Mouse (Mus musculus) liver, embryonic 16.5 days (tissue): ENCODE data around the gene Uba5. TPM values are rescaled to one million over a fixed set of nuclear protein-coding genes. Genes with fewer than 3 reads are reported as not detected.
A peak's percentile ranks its signal among the peaks of the same experiment; 100 is the strongest.

ENCODE experiments used
- ATAC-seq: fragments of 200-750 bp; cut with Nextera tagmentation; 2 replicates; pipeline ENCODE4 v1.8.0; 2017; ENCODE audit warnings: low read depth, mild to moderate bottlenecking, moderate number of reproducible peaks, moderate library complexity
- H3K27ac ChIP-seq: fragments of 300-500 bp; sonication (generic); 2 replicates; pipeline ENCODE4 v1.5.1; 2014; ENCODE audit warnings: mild to moderate bottlenecking, low read length
- H3K27me3 ChIP-seq: fragments of 300-500 bp; sonication (generic); 2 replicates; pipeline ENCODE4 v1.6.1; 2014; ENCODE audit warnings: low read depth, low read length, mixed read lengths; ENCODE audit not compliant: control insufficient read depth, insufficient read depth
- H3K36me3 ChIP-seq: fragments of 300-500 bp; sonication (generic); 2 replicates; pipeline ENCODE4 v1.6.1; 2014; ENCODE audit warnings: mild to moderate bottlenecking; ENCODE audit not compliant: control insufficient read depth, insufficient read depth
- H3K4me1 ChIP-seq: fragments of 300-500 bp; sonication (generic); 2 replicates; pipeline ENCODE4 v1.6.1; 2014; ENCODE audit warnings: low read depth, low read length, mixed read lengths; ENCODE audit not compliant: control insufficient read depth
- H3K4me2 ChIP-seq: fragments of 300-500 bp; sonication (generic); 2 replicates; pipeline ENCODE4 v1.6.1; 2014; ENCODE audit warnings: low read depth, low read length, mixed read lengths
- H3K4me3 ChIP-seq: fragments of 300-500 bp; sonication (generic); 2 replicates; pipeline ENCODE4 v1.5.1; 2014; ENCODE audit warnings: low read depth, mild to moderate bottlenecking, low read length
- H3K9ac ChIP-seq: fragments of 300-500 bp; sonication (generic); 2 replicates; pipeline ENCODE4 v1.6.1; 2014; ENCODE audit warnings: low read depth, low read length
- H3K9me3 ChIP-seq: fragments of 300-500 bp; sonication (generic); replicated peaks from 2 replicates; pipeline ENCODE4 v1.6.1; 2016; ENCODE audit warnings: low read length; ENCODE audit not compliant: control insufficient read depth
- WGBS: fragments of 180-500 bp; shearing (Covaris S2); extraction: QIAGEN DNeasy Blood & Tissue Kit; methylation state at CpG from one replicate; pipeline ENCODE4 v1.1.7; 2014; ENCODE audit not compliant: insufficient replicate concordance; 5-methylcytosine and 5-hydroxymethylcytosine counted together
- polyA plus RNA-seq: library from polyadenylated mRNA; unstranded; fragments of >200 nt; fragmentation: Nextera tagmentation; extraction: Ambion mirVana; gene quantifications from 2 replicates; pipeline ENCODE4 v1.2.1, GENCODE M21; 2015

Uba5 gene
- polyA plus RNA-seq, 1 experiment from 2014 or later: 17.3 TPM

- no peak overlapping the region for H3K4me3 ChIP-seq
- 45% methylated on average over 2 of the region's 2 CpGs for WGBS
- no peak overlapping the region for H3K9ac ChIP-seq
- no peaks in the 10 kb centered on the region; the same call in 1 of the 2 replicates for H3K4me1 ChIP-seq
- no peaks in the 10 kb centered on the region for H3K9me3 ChIP-seq
- no peaks in the 10 kb centered on the region for H3K27me3 ChIP-seq
- ATAC-seq: no peak
- H3K27ac ChIP-seq: no peak overlapping the region
- no peak overlapping the region for H3K4me2 ChIP-seq
- no peaks in the 10 kb centered on the region for H3K36me3 ChIP-seq
Observed at GRCm38 (mm10) chr9:104075808-104076207, 12.9 kb upstream of the Uba5 start.

- Histone ChIP-seq H3K27ac (peak overlapping the region; percentile 74), H3K9ac (no peak overlapping the region)
- peak; percentile 83 for ATAC-seq
Observed at GRCm38 (mm10) chr9:104070863-104071604, 8.1 kb upstream of the Uba5 start.

GRCm38 (mm10) chr9:104070241-104070640 lies 7.3 kb upstream of the Uba5 start:
- Histone ChIP-seq H3K9me3 (no peaks in the 10 kb centered on the region), H3K36me3 (no peaks in the 10 kb centered on the region), H3K27me3 (no peaks in the 10 kb centered on the region), H3K4me3 (no peak overlapping the region), H3K9ac (no peak overlapping the region), H3K4me2 (no peak overlapping the region), H3K27ac (no peak overlapping the region), H3K4me1 (no peaks in the 10 kb centered on the region; the same call in none of the 2 replicates)
- no peak for ATAC-seq
- WGBS: 29% methylated on average over 4 of the region's 4 CpGs

More at GRCm38 (mm10) chr9:104070863-104071604, 8.1 kb upstream of the Uba5 start:
- H3K4me3 ChIP-seq: no peak overlapping the region
- no peaks in the 10 kb centered on the region for H3K9me3 ChIP-seq
- no peaks in the 10 kb centered on the region for H3K36me3 ChIP-seq
- no peaks in the 10 kb centered on the region; the same call in none of the 2 replicates for H3K4me1 ChIP-seq
- H3K27me3 ChIP-seq: no peaks in the 10 kb centered on the region
- WGBS: 43% methylated on average over 8 of the region's 8 CpGs
- H3K4me2 ChIP-seq: 0 out of 2 replicates have a peak overlapping the region, but pooled peaks have one; percentile 36

GRCm38 (mm10) chr9:104064571-104064970 lies 1.6 kb upstream of the Uba5 start:
- Histone ChIP-seq H3K4me2 (0 out of 2 replicates have a peak overlapping the region, but pooled peaks have one; percentile 17), H3K27me3 (no peaks in the 10 kb centered on the region), H3K9ac (no peak overlapping the region), H3K4me1 (peaks cover 14% of the 10 kb centered on the region), H3K36me3 (no peaks in the 10 kb centered on the region), H3K27ac (no peak overlapping the region), H3K4me3 (no peak overlapping the region), H3K9me3 (no peaks in the 10 kb centered on the region)
- 11% methylated on average over 1 of the region's 1 CpGs for WGBS
- no peak for ATAC-seq

GRCm38 (mm10) chr9:104063244-104063961 lies 469 bp upstream of the Uba5 start, which contains the start of gene Acad11:
TSS of gene Acad11 (plus strand) at chr9:104063377.
- Histone ChIP-seq H3K9me3 (no peaks in the 10 kb centered on the region), H3K4me3 (peak within 1 kb of the TSS; percentile 88), H3K36me3 (no peaks in the 10 kb centered on the region), H3K27me3 (no peaks in the 10 kb centered on the region), H3K4me1 (peaks cover 14% of the 10 kb centered on the region), H3K27ac (peak within 1 kb of the TSS; percentile 63), H3K9ac (peak within 1 kb of the TSS; percentile 77), H3K4me2 (peak within 1 kb of the TSS; percentile 89)
- peak; percentile 92 for ATAC-seq
- WGBS: under 1% methylated on average over 27 of the region's 30 CpGs

GRCm38 (mm10) chr9:104051028-104051427 lies 11.9 kb downstream of the Uba5 start:
- Histone ChIP-seq H3K9me3 (no peaks in the 10 kb centered on the region), H3K36me3 (peaks cover 21% of the 10 kb centered on the region), H3K4me3 (no peak overlapping the region), H3K4me2 (no peak overlapping the region), H3K27ac (no peak overlapping the region), H3K9ac (no peak overlapping the region), H3K4me1 (no peaks in the 10 kb centered on the region), H3K27me3 (no peaks in the 10 kb centered on the region)
- no peak for ATAC-seq
- 65% methylated on average over 6 of the region's 6 CpGs for WGBS

GRCm38 (mm10) chr9:104043676-104044075 lies 19.3 kb downstream of the Uba5 start:
- Histone ChIP-seq H3K4me2 (no peak overlapping the region), H3K9me3 (no peaks in the 10 kb centered on the region), H3K27me3 (no peaks in the 10 kb centered on the region), H3K4me3 (no peak overlapping the region), H3K27ac (no peak overlapping the region), H3K4me1 (no peaks in the 10 kb centered on the region), H3K9ac (no peak overlapping the region), H3K36me3 (peaks cover 5% of the 10 kb centered on the region)
- ATAC-seq: no peak
- 72% methylated on average over 4 of the region's 4 CpGs for WGBS

GRCm38 (mm10) chr9:104040362-104040761 lies 22.6 kb downstream of the Uba5 start, which contains the start of gene Gm28305:
TSS of gene Gm28305 (plus strand) at chr9:104040662.
- Histone ChIP-seq H3K27ac (no peak within 1 kb of the TSS), H3K9me3 (no peaks in the 10 kb centered on the region), H3K9ac (no peak within 1 kb of the TSS), H3K36me3 (no peaks in the 10 kb centered on the region), H3K4me3 (no peak within 1 kb of the TSS), H3K27me3 (no peaks in the 10 kb centered on the region), H3K4me2 (no peak within 1 kb of the TSS), H3K4me1 (no peaks in the 10 kb centered on the region)
- ATAC-seq: no peak
- 39% methylated on average over 2 of the region's 2 CpGs for WGBS

- Histone ChIP-seq H3K4me2 (no peak overlapping the region), H3K9me3 (no peaks in the 10 kb centered on the region), H3K9ac (no peak overlapping the region), H3K27ac (no peak overlapping the region), H3K27me3 (no peaks in the 10 kb centered on the region), H3K4me3 (no peak overlapping the region), H3K36me3 (no peaks in the 10 kb centered on the region), H3K4me1 (no peaks in the 10 kb centered on the region)
- 43% methylated on average over 4 of the region's 4 CpGs for WGBS
- no peak for ATAC-seq
Observed at GRCm38 (mm10) chr9:104039742-104040141, 23.2 kb downstream of the Uba5 start.
